Mouse (Mus musculus) heart, embryonic 12.5 days (tissue): Measurements from ENCODE around the gene Tmem30c. TPM values are rescaled to one million over a fixed set of nuclear protein-coding genes. Genes with fewer than 3 reads are reported as not detected.

Experiments used
- ATAC-seq: fragments of 200-750 bp; cut with Nextera tagmentation; 2 replicates; pipeline ENCODE4 v1.8.0; 2017; ENCODE audit warnings: moderate TSS enrichment, moderate library complexity; ENCODE audit not compliant: insufficient number of reproducible peaks, low FRiP score
- H3K27ac ChIP-seq: fragments of 300-500 bp; sonication (generic); 2 replicates; pipeline ENCODE4 v1.5.1; 2016; ENCODE audit warnings: mild to moderate bottlenecking, moderate library complexity; ENCODE audit not compliant: poor library complexity, severe bottlenecking
- H3K27me3 ChIP-seq: fragments of 300-500 bp; sonication (generic); replicated peaks from 2 replicates; pipeline ENCODE4 v1.6.1; 2016; ENCODE audit warnings: mild to moderate bottlenecking, moderate library complexity
- H3K36me3 ChIP-seq: fragments of 300-500 bp; sonication (generic); 2 replicates; pipeline ENCODE4 v1.6.1; 2016; ENCODE audit warnings: mild to moderate bottlenecking, moderate library complexity
- H3K4me1 ChIP-seq: fragments of 300-500 bp; sonication (generic); replicated peaks from 2 replicates; pipeline ENCODE4 v1.6.1; 2016; ENCODE audit warnings: mild to moderate bottlenecking
- H3K4me2 ChIP-seq: fragments of 300-500 bp; sonication (generic); 2 replicates; pipeline ENCODE4 v1.6.1; 2016; ENCODE audit warnings: mild to moderate bottlenecking, moderate library complexity
- H3K4me3 ChIP-seq: fragments of 300-500 bp; sonication (generic); 2 replicates; pipeline ENCODE4 v1.5.1; 2016; ENCODE audit warnings: mild to moderate bottlenecking
- H3K9ac ChIP-seq: fragments of 300-500 bp; sonication (generic); 2 replicates; pipeline ENCODE4 v1.6.1; 2016; ENCODE audit warnings: mild to moderate bottlenecking, moderate library complexity
- H3K9me3 ChIP-seq: fragments of 300-500 bp; sonication (generic); replicated peaks from 2 replicates; pipeline ENCODE4 v1.6.1; 2016; ENCODE audit warnings: mild to moderate bottlenecking, moderate library complexity
- WGBS: fragments of 180-500 bp; shearing (Covaris S2); methylation state at CpG from one replicate; pipeline ENCODE4 v1.1.7; 2016; 5-methylcytosine and 5-hydroxymethylcytosine counted together
- polyA plus RNA-seq: library from polyadenylated mRNA; unstranded; fragments of >200 nt; fragmentation: Nextera tagmentation; extraction: Ambion mirVana; gene quantifications from 2 replicates; pipeline ENCODE4 v1.2.1, GENCODE M21; 2016

Tmem30c gene
- polyA plus RNA-seq, 1 experiment from 2014 or later = not detected

- H3K4me1 ChIP-seq = no peaks in the 10 kb centered on the region; the same call in 1 of the 2 replicates
- no peaks in the 10 kb centered on the region for H3K27me3 ChIP-seq
- H3K9ac ChIP-seq = no peak overlapping the region
- WGBS = 79% methylated on average over 10 of the region's 10 CpGs
- H3K4me2 ChIP-seq = no peak overlapping the region
- no peaks in the 10 kb centered on the region; the same call in 1 of the 2 replicates for H3K9me3 ChIP-seq
- no peak overlapping the region for H3K4me3 ChIP-seq
- H3K36me3 ChIP-seq = no peaks in the 10 kb centered on the region
- ATAC-seq = no peak
- no peak overlapping the region for H3K27ac ChIP-seq
These were observed 2.7 kb upstream of the Tmem30c start for GRCm38 (mm10) chr16:57295216-57295934.

GRCm38 (mm10) chr16:57292296-57292695 is 369 bp downstream of the Tmem30c start:
- Histone ChIP-seq H3K27me3 (no peaks in the 10 kb centered on the region), H3K36me3 (no peaks in the 10 kb centered on the region), H3K4me2 (no peak overlapping the region), H3K4me3 (no peak overlapping the region), H3K27ac (no peak overlapping the region), H3K9ac (no peak overlapping the region), H3K9me3 (no peaks in the 10 kb centered on the region; the same call in 1 of the 2 replicates), H3K4me1 (no peaks in the 10 kb centered on the region; the same call in 1 of the 2 replicates)
- ATAC-seq = no peak
- WGBS = 43% methylated on average over 4 of the region's 4 CpGs

GRCm38 (mm10) chr16:57291696-57292095 is 969 bp downstream of the Tmem30c start:
- no peak overlapping the region for H3K27ac ChIP-seq
- no peak overlapping the region for H3K4me3 ChIP-seq
- no peak overlapping the region for H3K4me2 ChIP-seq
- no peaks in the 10 kb centered on the region; the same call in 1 of the 2 replicates for H3K9me3 ChIP-seq
- no peaks in the 10 kb centered on the region; the same call in 1 of the 2 replicates for H3K4me1 ChIP-seq
- H3K9ac ChIP-seq = no peak overlapping the region
- WGBS = 90% methylated on average over 5 of the region's 5 CpGs
- no peaks in the 10 kb centered on the region for H3K36me3 ChIP-seq
- ATAC-seq = no peak
- H3K27me3 ChIP-seq = no peaks in the 10 kb centered on the region

- no peak overlapping the region for H3K9ac ChIP-seq
- WGBS = 70% methylated on average over 8 of the region's 8 CpGs
- no peaks in the 10 kb centered on the region for H3K4me1 ChIP-seq
- H3K27ac ChIP-seq = no peak overlapping the region
- no peaks in the 10 kb centered on the region for H3K27me3 ChIP-seq
- ATAC-seq = no peak
- no peak overlapping the region for H3K4me2 ChIP-seq
- H3K4me3 ChIP-seq = no peak overlapping the region
- H3K9me3 ChIP-seq = no peaks in the 10 kb centered on the region
- no peaks in the 10 kb centered on the region for H3K36me3 ChIP-seq
These were observed 11.2 kb downstream of the Tmem30c start for GRCm38 (mm10) chr16:57281417-57281816.

- Histone ChIP-seq H3K36me3 (no peaks in the 10 kb centered on the region), H3K9ac (no peak overlapping the region), H3K27ac (no peak overlapping the region), H3K4me3 (no peak overlapping the region), H3K9me3 (no peaks in the 10 kb centered on the region), H3K4me1 (no peaks in the 10 kb centered on the region), H3K27me3 (no peaks in the 10 kb centered on the region), H3K4me2 (no peak overlapping the region)
- no peak; the same call in 1 of the 2 replicates for ATAC-seq
- 81% methylated on average over 31 of the region's 31 CpGs for WGBS
These were observed 12.1 kb downstream of the Tmem30c start for GRCm38 (mm10) chr16:57280221-57281217.

- no peak for ATAC-seq
- H3K27ac ChIP-seq = no peak overlapping the region
- no peak overlapping the region for H3K9ac ChIP-seq
- no peaks in the 10 kb centered on the region for H3K27me3 ChIP-seq
- no peak overlapping the region for H3K4me2 ChIP-seq
- 88% methylated on average over 12 of the region's 12 CpGs for WGBS
- no peak overlapping the region for H3K4me3 ChIP-seq
- no peaks in the 10 kb centered on the region for H3K36me3 ChIP-seq
- no peaks in the 10 kb centered on the region for H3K9me3 ChIP-seq
- H3K4me1 ChIP-seq = no peaks in the 10 kb centered on the region
These were observed 13.6 kb downstream of the Tmem30c start for GRCm38 (mm10) chr16:57278976-57279626.

- Histone ChIP-seq H3K27ac (no peak overlapping the region), H3K27me3 (no peaks in the 10 kb centered on the region), H3K4me3 (no peak overlapping the region), H3K4me2 (no peak overlapping the region), H3K4me1 (peaks cover 11% of the 10 kb centered on the region), H3K36me3 (no peaks in the 10 kb centered on the region), H3K9ac (no peak overlapping the region), H3K9me3 (no peaks in the 10 kb centered on the region)
- ATAC-seq = no peak
- WGBS = 88% methylated on average over 13 of the region's 13 CpGs
These were observed 22.9 kb downstream of the Tmem30c start for GRCm38 (mm10) chr16:57269751-57270150.

GRCm38 (mm10) chr16:57268058-57268841 is 24.4 kb downstream of the Tmem30c start:
- no peak overlapping the region for H3K9ac ChIP-seq
- no peak overlapping the region for H3K27ac ChIP-seq
- no peak for ATAC-seq
- peaks cover 11% of the 10 kb centered on the region for H3K4me1 ChIP-seq
- H3K9me3 ChIP-seq = 0 out of 2 replicates have a peak, but pooled peaks cover 3% of the 10 kb centered on the region
- H3K4me3 ChIP-seq = no peak overlapping the region
- H3K27me3 ChIP-seq = no peaks in the 10 kb centered on the region
- H3K4me2 ChIP-seq = no peak overlapping the region
- no peaks in the 10 kb centered on the region for H3K36me3 ChIP-seq
- 83% methylated on average over 14 of the region's 14 CpGs for WGBS

GRCm38 (mm10) chr16:57267068-57267467 is 25.6 kb downstream of the Tmem30c start:
- H3K27me3 ChIP-seq = no peaks in the 10 kb centered on the region
- H3K4me1 ChIP-seq = peaks cover 11% of the 10 kb centered on the region
- H3K9ac ChIP-seq = no peak overlapping the region
- H3K4me2 ChIP-seq = no peak overlapping the region
- 0 out of 2 replicates have a peak, but pooled peaks cover 3% of the 10 kb centered on the region for H3K9me3 ChIP-seq
- WGBS = 3% methylated on average over 1 of the region's 1 CpGs
- H3K27ac ChIP-seq = no peak overlapping the region
- no peak for ATAC-seq
- no peaks in the 10 kb centered on the region for H3K36me3 ChIP-seq
- no peak overlapping the region for H3K4me3 ChIP-seq

GRCm38 (mm10) chr16:57260152-57260551 is 32.5 kb downstream of the Tmem30c start:
- WGBS = 79% methylated on average over 10 of the region's 10 CpGs
- H3K27me3 ChIP-seq = no peaks in the 10 kb centered on the region
- no peak for ATAC-seq
- H3K36me3 ChIP-seq = no peaks in the 10 kb centered on the region
- no peaks in the 10 kb centered on the region for H3K4me1 ChIP-seq
- peaks cover 10% of the 10 kb centered on the region for H3K9me3 ChIP-seq
- H3K9ac ChIP-seq = no peak overlapping the region
- no peak overlapping the region for H3K4me3 ChIP-seq
- H3K27ac ChIP-seq = no peak overlapping the region
- H3K4me2 ChIP-seq = no peak overlapping the region
